Mouse (Mus musculus) E14TG2a.4 (cell line): Measurements from ENCODE around the gene Ccnk.

Experiments used
- CTCF ChIP-seq: conservative IDR thresholded peaks from 2 replicates; pipeline ENCODE4 v1.5.1; 2014; ENCODE audit warnings: low read length
- NANOG ChIP-seq: IDR thresholded peaks from 2 replicates; pipeline ENCODE4 v1.6.1; 2014; ENCODE audit warnings: borderline replicate concordance, low read length, mixed read lengths

DNA sequence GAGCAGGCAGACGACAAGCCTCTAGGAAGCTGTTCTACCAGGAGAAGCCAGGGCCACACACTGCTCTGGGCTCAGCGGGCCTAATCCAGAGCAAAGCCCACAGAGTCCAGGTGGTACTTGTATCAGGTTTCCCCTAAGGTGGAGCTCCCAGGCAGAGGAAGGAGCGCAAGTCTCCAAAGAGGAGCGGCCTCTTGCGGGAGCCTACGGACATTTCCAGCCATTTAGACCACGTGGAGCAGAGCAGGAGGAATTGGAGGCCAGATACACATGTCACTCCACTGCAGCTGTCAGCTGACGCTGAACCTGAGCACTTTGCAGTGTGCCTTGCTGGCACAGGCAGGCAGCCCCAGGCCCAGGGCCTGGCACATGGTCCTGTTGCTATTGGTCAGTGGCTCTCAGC is 35.7 kb downstream of the Ccnk start:
- no peak for TF ChIP-seq CTCF
- no peak for TF ChIP-seq NANOG
